Mouse (Mus musculus) fibroblast of lung, adult 2 months (primary cell): ENCODE results near the gene Coro2a.
"Not testable (repeated sequence)": the region's sequence is repeated elsewhere in the genome, so short reads cannot be mapped to it uniquely, and the experiment has no call there.

Experiments used
- DNase-seq: peaks from one replicate; pipeline ENCODE4 v3.0.0-alpha.2; 2011; ENCODE audit warnings: low read depth

Coro2a gene

DNA sequence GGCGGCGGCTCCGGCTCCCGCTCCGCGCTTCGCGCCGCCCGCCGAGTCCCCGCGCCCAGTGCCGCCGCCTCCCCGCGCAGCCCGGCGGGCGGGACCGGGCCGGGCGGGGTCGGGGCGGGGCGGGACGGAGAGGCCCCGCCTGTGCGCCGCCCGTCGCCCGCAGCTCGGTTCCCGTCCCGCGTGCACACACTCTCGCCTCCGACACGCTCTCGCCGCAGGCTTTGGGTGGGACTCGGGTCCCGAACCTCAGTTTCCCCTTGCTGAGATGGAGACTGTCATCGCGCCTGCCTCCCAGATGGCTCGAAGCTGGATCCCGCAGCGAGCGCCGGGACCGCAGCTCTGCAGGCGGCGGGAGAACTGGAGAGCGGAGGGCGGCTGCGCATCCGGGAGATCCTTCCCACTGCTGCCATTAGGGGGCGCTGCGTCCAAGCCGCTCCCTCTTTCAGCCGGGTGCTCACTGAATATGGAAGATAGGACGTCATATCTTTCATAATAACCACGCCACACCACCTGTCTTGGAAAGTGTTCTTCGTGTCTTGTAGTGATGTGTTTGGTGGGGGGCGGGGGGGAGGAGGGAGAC is at the start of gene Coro2a:
Coro2a (minus strand) TSS at position 359 of the 580 bp plus-strand sequence.
- peak; percentile 36 for DNase-seq

DNA sequence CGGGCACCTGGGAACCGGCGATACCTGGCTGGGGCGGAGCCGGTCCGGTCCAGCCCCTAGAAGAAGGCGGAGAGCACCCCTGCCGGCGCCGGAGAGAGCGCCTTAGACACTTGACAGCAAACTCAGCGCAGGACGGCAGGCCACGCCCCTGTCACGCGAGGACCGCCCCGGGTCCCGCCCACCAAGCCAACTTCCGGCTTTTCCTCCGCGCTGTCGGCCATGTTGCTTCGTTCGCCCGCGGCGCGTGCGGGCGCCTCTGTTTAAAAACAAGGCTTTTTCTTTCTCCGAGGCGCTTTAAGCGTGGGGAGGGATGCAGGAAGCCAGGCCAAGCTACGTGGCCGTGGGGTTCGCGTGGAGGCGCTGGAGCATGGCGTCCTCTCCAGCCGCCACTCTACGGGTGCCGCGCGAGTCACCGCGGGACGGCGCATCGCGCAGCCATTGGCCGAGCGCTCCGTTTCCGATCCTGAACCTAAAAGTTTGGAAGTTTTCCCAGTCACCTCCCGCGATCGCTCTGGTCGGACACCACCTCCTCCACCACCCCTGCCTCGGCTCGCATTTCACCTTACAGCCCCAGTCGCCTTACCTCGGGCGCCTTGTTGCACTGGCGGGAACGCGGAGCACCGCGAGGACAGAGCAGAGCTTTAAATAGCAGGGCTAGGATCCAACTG is 48.2 kb upstream of the Coro2a start, which contains the start of gene Tbc1d2:
Tbc1d2 (minus strand) TSS at position 124 of the 668 bp plus-strand sequence.
- peak; percentile 79 for DNase-seq

DNA sequence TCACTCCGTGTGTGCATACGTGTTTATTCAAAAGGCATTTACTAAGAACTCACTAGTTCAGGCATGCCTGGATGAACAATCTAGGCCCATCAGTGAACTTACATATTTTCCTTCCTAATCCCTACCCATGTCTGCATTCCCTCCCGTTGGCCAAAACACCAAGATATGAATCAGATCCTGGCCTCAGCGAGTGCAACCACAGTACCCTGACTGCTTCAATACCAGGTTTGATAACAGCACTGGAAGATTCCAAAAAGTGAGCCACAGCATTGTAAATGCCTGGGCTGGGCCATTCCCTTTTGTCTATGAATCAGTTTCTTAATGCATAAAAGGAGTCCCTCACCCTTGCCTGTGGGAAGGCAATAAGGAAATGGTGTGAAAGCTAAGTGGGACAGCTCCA is 47.2 kb upstream of the Coro2a start:
- peak; percentile 43 for DNase-seq

DNA sequence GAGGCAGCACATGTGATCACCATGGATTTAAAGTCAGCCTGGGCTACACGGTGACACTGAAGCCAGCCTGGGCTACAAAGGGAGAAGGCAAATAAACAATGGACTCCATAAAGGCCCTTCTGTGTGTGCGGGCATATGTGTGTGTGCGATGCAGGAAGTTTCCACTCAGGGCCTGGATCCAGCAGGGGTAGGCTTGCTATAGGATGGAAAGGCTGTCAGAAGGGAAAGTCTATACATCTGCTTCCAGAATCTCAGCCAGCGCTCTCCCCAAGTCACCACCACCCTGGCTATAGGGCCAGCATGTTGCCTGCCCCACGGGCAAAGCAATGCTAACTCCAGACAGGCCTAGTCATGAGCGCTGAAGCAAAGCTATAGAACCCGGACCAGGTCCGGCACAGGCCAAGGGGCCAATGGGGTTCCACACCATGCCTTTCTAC is 41.7 kb upstream of the Coro2a start:
- DNase-seq: no peak

DNA sequence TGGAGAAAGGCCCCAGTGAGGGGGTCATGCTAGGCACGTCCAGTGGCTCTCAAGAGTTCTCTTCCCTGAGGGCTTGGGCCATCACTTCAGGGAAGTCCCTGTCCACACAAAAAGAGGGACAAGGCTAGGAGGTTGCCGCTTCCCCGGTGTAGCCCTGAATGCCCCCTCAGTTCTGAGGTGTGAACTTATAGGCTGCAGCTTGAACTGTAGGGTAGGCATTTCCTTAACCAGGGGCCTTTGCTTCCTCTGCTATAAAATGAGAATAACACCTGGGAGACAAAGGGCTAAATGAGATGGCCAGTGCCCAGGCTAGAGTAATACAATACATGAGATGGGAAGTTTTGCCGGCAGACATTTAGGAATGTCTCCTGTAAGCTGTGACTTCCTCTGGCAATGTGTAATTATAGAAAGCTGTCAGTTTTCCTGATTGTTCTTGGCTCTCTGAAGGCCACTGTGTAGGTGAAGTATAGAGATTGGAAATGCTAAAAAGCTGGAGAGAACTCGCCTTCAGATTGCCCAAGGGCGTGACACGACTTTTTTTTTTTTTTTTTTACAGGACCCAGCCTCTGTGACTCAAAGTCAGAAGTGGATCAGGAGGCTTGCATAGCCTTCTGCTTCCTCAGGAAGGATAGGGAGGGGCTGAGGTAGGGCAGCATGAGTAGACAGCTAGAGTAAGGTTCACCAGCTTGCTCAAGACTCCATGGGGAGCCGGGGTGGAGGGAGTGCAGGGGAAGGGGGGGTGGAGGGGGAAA is 41.1 kb upstream of the Coro2a start:
- DNase-seq: peak; percentile 49

DNA sequence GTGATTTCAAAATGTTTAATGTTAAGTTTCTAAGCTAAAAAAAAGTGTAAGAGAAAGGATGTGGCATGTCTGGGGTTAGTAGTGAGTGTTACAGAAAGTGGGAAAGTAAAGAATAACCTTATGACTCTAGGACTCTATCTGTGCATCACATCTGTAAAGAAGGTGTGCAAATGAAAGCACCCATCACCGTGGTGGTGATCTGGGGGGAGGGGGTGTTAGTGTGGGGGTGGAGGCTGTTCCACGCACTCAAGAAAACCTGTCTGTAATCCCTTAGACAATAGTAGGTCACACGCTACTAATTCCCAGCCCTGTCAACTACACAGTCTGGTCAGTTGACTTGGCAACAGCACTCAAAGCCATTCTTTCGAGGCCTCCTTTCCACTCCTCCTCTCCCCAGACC is 39.3 kb upstream of the Coro2a start:
- DNase-seq: no peak

DNA sequence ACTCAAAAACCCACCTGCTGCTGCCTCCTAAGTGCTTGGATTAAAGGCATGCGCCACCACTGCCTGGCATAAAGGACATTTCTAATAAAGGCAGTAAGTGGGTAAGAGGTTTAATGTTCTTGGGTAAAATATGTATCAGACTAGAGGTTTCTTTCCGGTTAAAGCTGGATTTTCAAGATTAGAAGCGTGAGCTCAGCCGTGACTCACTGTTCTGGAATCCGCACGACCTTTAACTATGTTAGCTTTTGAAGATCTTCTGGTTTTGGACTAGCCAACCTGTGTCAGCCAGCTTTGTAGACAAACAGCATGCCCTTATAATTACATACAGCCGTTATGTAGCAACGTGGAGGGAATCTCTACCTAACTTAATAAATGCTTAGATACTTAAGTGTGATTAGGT is 37.9 kb upstream of the Coro2a start:
- no peak for DNase-seq

DNA sequence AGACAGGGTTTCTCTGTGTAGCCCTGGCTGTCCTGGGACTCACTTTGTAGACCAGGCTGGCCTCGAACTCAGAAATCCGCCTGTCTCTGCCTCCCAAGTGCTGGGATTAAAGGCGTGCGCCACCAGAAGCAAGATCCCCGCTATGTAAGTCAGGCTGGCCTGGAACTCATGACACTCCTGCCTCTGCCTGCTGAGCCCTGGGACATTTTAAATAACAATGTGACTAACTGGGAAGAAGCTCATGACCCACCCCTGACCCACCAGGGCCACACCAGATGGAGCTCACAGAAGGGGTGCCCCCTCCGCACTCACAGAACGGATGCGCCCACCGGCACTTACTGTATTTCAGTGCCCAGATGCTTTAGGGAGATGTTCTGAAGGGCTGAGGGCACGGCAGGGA is 35.2 kb upstream of the Coro2a start:
- DNase-seq: not testable (repeated sequence)

DNA sequence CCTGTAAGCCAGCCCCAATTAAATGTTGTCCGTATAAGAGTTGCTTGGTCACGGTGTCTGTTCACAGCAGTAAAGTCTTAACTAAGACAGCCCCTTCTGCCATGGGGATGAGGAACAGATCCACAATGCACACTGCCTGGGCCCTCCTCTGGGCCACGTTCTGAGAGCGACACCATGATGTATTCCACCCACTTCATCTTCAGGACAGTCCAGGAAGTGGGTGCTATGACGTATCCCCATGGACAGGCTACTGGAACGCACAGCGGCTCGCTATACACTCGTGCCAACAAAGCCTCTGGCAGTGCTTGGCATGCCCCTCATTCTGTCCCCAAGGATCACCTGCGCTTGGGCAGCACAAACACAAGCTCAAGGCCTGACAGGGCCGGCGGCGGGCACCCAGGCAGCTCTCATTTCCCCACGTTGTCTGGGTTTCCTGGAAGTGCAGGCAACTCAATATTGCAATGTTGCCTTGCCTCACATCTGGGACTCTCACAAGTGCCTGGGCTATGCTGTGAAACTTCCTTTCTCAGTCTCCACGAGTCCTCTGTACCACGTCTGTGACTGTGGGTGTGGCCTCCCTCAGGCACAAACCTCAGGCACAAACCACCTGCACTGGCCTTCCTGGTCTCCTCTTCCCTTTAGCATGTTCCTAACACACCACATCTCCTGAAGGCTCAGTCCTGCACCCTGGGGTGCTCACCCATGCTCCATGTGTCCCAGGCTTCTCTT is 33.9 kb upstream of the Coro2a start:
- no peak for DNase-seq

DNA sequence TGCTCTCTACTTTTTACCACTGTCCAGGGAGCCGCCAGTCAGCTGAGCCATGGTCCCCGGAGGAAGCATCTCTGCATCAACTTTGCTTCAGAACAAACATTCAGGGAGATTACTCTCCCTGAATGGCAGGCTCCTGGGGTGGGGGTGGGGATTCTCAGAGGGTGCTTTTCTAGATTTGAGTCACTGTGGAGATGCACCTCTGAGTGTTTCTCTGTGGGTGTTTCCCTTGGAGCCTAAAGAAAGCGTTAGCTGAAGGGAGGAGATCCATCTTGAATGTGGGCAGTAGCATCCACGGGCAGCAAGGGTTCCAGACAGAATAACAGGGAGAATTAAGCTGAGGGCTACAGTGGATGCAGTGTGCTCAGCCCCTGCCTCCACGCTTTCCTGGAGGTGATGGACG is 32.9 kb upstream of the Coro2a start:
- no peak for DNase-seq

DNA sequence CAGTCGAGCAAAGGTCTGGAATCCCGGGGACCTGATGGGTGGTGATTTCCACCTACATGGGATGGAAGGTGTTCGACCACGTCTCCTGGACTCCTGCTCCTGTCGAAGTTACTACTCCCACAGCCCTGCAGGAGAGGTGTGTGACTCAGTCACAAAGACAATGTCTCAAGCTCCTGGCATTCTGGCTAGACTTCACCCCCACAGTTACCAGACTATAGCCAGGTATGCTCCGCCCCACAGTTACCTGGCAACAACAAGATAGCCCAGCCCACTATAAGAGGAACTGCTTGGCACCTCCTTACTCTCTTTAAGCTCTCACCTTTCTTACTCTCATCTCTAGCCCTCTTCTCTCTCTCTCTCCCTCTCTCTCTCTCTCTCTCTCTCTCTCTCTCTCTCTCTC is 31.6 kb upstream of the Coro2a start:
- not testable (repeated sequence) for DNase-seq

DNA sequence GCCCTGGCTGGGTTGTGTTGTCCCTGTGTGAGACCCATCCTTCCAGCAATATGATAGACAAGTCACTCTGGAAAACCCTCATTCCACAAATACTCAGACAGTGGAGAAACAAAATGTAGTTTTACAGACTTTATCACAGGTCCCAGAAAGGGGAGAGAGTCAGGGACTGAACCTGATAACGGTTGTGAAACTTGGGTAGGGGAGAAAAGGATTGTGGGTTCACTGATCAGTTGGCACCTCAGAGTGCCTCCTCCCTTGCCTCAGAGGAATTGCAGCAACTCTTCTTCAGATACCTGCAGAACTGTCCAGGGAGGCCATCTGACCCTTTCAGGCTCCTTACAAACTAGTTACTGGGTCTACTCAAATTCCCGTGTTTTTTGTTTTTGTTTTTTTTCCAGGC is 30.5 kb upstream of the Coro2a start:
- no peak for DNase-seq

DNA sequence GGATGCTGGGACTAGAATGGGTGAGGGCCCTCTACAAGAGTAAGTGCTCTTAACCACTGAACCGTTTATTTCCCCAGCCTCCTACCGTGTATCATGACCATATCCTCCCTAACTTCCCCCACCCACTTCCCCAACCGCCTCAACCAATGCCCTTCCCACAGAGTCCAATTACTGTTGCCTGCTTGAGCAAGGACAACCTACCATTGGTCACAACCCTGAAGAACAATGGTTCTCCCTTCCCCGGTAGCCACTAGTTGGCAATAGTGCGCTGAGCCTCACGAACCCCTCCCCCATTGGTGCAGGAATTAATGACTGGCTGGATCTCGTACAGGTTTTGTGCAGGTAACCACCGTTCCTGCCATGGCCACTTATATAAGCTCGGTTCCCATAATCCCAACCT is 28.4 kb upstream of the Coro2a start:
- DNase-seq: no peak

DNA sequence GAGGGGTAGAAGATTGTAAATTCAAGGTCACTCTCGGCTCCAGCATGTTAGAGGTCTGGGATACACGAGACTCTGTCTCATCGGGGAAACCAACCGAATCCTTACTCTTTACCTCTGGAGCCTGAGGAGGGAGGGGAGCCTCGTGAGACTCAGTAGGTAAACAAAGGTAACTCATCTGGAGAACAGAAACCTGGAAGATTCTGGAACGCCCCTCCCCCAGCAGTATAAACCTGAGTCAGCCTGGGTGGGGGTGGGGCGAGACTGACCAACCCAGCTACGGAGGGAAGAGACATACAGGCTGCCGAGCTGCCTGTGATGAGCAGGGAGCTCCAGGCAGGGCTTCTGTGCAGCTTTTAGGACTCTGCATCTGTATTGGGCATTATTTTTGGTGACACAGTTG is 26.9 kb upstream of the Coro2a start:
- DNase-seq: no peak

DNA sequence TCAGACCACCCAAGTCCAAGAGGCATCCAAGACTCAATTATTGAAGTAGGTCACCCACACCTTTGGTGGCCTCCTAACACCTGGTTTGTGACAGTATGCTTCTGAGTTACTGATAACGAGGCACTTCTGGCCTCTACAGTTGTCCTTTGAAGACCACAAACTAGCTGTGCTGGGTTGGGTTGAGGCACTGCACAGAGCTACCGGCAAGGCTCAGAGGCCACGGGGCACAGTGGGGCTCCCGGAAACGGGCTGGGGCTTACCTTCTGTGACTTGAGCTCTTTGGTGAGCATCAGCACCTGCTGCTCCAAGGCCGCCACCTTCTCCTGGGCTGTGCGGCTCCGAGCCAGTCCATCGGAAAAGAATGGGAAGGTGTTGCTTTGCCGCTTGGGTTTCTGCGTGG is 26.1 kb upstream of the Coro2a start:
- DNase-seq: no peak

DNA sequence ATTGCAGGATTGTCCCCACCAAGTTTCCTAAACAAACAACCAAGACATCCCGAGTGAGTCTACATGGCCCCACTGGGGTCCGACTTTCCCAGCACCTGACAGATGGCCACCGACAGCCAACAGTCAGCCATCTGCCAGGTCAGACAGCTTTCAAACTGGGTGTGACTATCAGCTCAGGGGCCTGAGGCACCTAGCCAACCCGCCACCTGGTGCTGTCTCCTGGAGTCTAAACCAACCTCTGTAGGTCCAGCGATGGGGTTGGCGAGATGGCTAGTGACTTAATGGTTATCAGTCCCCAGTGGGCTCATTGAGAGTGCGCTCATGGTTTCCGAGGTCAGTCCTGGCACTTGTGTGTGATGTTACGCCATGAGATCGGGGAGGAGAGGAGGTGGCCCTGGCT is 23.1 kb upstream of the Coro2a start:
- DNase-seq: no peak

DNA sequence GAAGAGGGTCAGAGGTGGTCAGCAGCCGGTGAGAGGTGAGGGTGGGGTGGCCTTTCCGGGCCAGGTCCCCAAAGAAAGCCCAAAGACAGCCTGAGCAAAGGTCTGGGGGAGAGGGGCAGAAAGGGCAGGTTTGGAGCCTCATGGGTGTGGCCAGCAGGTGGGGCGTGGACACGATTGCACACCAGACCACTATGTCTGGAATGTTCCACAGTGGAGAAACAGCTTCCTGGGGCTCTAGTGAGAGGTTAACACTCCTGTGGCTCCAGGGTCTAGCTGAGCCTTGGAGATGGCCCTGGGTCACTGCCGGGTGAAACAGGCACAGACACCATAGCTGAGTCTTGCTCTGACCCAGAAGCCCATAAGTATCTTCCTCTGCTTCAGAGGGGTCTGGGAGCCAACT is 21.0 kb upstream of the Coro2a start:
- no peak for DNase-seq

DNA sequence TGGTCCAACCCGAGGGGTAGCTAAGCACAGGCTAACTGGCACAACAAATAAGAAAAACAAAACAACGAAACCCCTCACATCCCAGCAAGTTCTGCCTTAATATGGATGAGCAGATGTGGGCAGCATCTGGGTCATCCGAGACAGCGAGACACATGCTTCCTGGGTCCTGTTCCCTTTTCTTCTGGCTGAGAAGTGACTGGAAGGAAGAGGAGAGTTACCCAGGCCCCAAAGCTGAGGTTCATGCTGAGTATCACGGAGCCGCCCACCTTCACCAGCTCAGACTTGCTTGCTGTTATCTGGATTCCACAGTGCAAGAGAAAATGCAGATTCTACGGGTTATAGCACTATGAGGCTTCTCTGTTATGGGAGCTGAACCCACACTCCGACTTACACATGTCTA is 18.9 kb upstream of the Coro2a start:
- DNase-seq: no peak

DNA sequence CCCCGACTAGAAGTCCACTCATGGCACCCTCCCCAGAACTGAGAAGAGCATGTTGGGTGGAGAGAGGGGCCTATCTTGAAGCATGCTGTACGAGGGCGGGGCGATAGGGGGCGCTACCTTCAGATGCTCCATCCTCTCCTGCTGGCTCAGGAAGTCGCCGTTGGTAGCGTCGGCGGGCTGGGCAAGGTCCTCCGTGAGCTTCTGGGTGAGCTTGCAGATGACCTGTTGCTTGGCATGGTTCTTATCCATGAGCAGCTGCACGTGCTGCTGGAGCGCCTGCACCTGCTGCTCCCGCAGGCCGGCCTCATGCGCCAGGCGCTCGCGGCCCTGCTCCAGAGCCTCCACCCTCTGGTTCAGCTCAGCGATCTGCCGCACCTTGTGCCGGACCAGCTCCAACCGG is 18.3 kb upstream of the Coro2a start:
- no peak for DNase-seq

DNA sequence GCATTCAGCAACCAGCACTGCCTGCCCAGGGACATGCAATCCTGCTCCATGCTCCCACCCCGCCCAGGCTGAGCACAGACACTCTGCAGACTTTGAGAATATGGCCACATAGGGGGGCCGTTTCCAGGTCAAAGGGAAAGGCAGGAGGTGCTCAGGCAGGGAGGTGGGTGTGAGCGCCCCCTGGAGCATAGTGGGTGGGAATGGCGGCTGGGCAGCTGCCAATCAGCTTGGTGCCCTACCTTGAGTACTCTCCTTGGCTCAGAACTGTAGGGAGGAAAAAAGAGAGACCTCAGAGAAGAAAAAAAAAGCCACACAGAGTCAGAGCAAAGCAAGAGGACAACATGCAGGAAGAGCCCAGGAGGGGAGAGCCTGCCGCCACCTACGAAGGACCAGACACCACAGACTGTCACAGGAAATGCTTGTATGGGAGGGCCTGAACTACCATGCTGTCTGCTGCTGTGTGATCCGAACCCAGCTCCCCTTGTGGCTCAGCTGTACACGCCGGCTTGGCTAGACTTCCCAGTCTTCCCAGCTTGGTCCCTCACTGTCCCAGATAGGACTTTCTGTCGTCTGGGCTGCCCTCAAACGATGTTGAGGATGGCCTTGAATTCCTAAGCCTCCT is 16.3 kb upstream of the Coro2a start:
- DNase-seq: no peak

DNA sequence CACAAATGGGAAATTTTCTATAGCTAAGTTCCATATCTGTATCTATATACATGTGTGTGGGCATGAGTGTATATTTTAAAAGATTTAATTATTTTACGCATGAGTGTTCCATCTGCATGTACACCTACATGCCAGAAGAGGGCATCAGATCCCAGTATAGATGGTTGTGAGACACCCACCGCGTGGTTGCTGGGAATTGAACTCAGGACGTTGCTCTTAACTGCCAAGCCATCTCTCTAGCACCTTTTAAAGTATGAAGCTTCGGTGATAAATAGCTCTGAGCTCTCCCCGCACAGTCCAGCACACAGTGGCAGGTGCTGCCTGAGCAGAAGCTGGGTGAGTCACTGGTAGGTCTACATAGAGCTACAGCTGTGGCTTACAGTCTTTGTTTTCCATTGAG is 15.4 kb upstream of the Coro2a start:
- DNase-seq: no peak

DNA sequence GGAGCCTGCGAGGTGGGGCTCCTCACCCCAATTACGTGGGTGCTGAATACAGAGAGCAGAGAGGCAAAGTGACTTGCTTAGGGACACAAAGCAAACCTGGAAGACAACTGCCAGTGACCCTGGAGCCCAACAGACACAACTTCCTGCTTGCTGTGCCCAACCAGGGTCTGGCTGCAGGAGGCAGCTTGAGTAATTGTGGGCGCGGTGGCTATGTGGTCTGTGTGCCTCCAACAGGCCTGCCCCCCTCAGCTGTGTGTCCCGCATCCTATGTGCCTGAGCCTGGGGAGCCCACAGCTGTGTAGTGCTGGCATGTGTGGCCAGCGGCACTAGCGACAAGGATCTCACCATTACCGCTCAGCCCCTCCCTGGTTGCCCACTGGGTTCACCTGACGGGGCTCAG is 12.6 kb upstream of the Coro2a start:
- no peak for DNase-seq
